Mouse (Mus musculus): ENCODE results near the gene Olfr854. TPM values are rescaled to one million over a fixed set of nuclear protein-coding genes. Genes with fewer than 3 reads are reported as not detected.

Olfr854 gene
- not detected for total RNA-seq (2023)

DNA sequence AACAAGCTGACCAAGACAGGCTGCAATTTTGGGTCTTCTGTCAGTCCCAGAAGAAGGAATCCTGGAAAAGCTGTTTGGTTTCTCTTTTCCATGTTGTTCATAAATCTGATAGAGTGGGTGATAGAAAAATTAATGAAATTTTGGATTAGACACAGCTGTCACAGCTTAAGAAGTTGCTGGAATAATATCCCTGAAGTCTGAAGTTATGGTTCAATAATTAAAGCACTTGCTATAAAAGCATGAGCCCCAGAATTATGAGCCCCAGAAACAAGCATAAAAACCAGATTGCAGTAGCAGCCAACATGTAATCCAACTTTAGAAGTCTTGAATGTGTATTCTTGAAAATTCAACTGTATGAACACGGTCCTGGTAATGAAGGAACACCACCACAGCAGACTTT lies at the start of gene Olfr854:
Olfr854 (minus strand) TSS at position 101 of the 400 bp plus-strand sequence.

DNA sequence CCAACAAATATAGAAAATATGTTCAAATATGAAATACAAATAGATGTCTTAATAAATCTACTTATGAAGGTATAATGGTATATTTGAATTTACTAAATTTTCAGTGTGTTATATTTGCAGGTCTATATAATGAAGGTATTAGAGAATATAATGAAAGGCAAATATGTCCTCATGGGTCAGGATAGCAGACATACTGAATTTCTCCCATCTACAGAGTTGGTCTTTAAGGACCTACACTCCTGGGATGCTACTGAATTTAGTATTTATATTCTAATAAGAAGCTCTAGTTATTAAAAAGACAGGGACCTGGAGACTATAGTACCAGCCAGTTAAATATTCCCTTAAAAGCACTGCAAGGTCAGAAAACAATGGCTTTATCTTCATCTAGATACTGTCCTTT lies 15.1 kb upstream of the Olfr854 start, which contains the start of gene Olfr855:
Olfr855 (plus strand) TSS at position 301 of the 400 bp plus-strand sequence.

DNA sequence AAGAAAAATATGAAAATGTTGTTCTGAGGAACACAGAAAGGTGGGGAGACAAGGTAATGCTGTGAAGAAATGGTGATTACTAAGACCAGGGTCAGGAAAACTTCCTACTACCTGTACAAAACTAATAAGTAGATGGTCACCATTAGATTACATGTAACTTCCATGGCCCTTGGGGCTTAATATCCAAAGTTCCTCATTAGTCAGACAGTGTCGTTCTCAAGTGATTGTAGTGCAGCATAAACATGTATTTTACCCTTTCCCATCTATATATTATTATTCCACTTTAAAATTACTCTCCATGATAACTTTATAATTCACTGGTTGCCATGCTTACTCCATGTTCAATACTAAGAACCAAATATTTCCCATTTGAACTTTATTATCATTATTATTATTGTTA lies 26.2 kb downstream of the Olfr854 start, which contains the start of gene Olfr853:
Olfr853 (minus strand) TSS at position 101 of the 400 bp plus-strand sequence.

Other genes starting within 250 kb of the Olfr854 start
- not detected for gene Olfr845, start 230.9 kb downstream of the Olfr854 start, total RNA-seq (2023)
- not detected for gene Olfr846, start 203.4 kb downstream of the Olfr854 start, total RNA-seq (2023)
- not detected for gene Olfr847, start 188.7 kb downstream of the Olfr854 start, total RNA-seq (2023)
- not detected for gene Olfr849, start 127.1 kb downstream of the Olfr854 start, total RNA-seq (2023)
- not detected for gene Olfr850, start 89.1 kb downstream of the Olfr854 start, total RNA-seq (2023)
- not detected for gene Olfr851, start 74.1 kb downstream of the Olfr854 start, total RNA-seq (2023)
- gene Olfr853, start 26.3 kb downstream of the Olfr854 start, total RNA-seq (2023): not detected
- gene Olfr855, start 15.2 kb upstream of the Olfr854 start, total RNA-seq (2023): not detected
- 10 to 100 TPM; 37.2 to 40.6 TPM for gene Zfp317, start 54.7 kb upstream of the Olfr854 start, total RNA-seq (2023)
- not detected for gene Olfr857, start 142.1 kb upstream of the Olfr854 start, total RNA-seq (2023)
- gene Olfr58, start 212.9 kb upstream of the Olfr854 start, total RNA-seq (2023): not detected
- not detected for gene Olfr859, start 237.5 kb upstream of the Olfr854 start, total RNA-seq (2023)